Mouse (Mus musculus): ENCODE measurements at regions not wholly inside any gene's neighbourhood (a gene's known extent, or its start where the extent isn't known, plus 50 kb on each side); places are given as distances from the start of the nearest gene placed in this dataset.

- DNase-seq (ENCODE audit: low spot score): no peak
Observed at GRCm38 (mm10) chr2:61221676-61222075, 258.7 kb upstream of the Rbms1 start.

GRCm38 (mm10) chr2:61221157-61221556 lies 258.2 kb upstream of the Rbms1 start:
- no peak for DNase-seq (ENCODE audit: low spot score)

GRCm38 (mm10) chr2:61213951-61214350 lies 251.0 kb upstream of the Rbms1 start:
- no peak for DNase-seq (ENCODE audit: low spot score)

GRCm38 (mm10) chr2:61201387-61201786 lies 238.4 kb upstream of the Rbms1 start:
- no peak for DNase-seq (ENCODE audit: low spot score)

GRCm38 (mm10) chr2:61193976-61194375 lies 231.0 kb upstream of the Rbms1 start:
- no peak for DNase-seq (ENCODE audit: low spot score)

GRCm38 (mm10) chr2:61182424-61182979 lies 219.5 kb upstream of the Rbms1 start:
- DNase-seq (ENCODE audit: low spot score): no peak

GRCm38 (mm10) chr2:61177801-61178200 lies 214.8 kb upstream of the Rbms1 start:
- DNase-seq (ENCODE audit: low spot score): no peak

GRCm38 (mm10) chr2:61176807-61177206 lies 213.8 kb upstream of the Rbms1 start:
- no peak for DNase-seq (ENCODE audit: low spot score)

- no peak for DNase-seq (ENCODE audit: low spot score)
Observed at GRCm38 (mm10) chr2:61173581-61173980, 210.6 kb upstream of the Rbms1 start.

GRCm38 (mm10) chr2:61161336-61161735 lies 198.3 kb upstream of the Rbms1 start:
- no peak for DNase-seq (ENCODE audit: low spot score)

- no peak for DNase-seq (ENCODE audit: low spot score)
Observed at GRCm38 (mm10) chr2:61159761-61160160, 196.8 kb upstream of the Rbms1 start.

- DNase-seq (ENCODE audit: low spot score): peak; percentile 32
Observed at GRCm38 (mm10) chr2:61138998-61139631, 176.1 kb upstream of the Rbms1 start.

- no peak for DNase-seq (ENCODE audit: low spot score)
Observed at GRCm38 (mm10) chr2:61138625-61138997, 175.6 kb upstream of the Rbms1 start.

GRCm38 (mm10) chr2:61137378-61137777 lies 174.4 kb upstream of the Rbms1 start:
- DNase-seq (ENCODE audit: low spot score): no peak

- no peak for DNase-seq (ENCODE audit: low spot score)
Observed at GRCm38 (mm10) chr2:61136926-61137325, 173.9 kb upstream of the Rbms1 start.

- no peak for DNase-seq (ENCODE audit: low spot score)
Observed at GRCm38 (mm10) chr2:61123046-61123806, 160.2 kb upstream of the Rbms1 start.

GRCm38 (mm10) chr2:61121281-61121680 lies 158.3 kb upstream of the Rbms1 start:
- DNase-seq (ENCODE audit: low spot score): no peak

GRCm38 (mm10) chr2:61114620-61115019 lies 151.6 kb upstream of the Rbms1 start:
- no peak for DNase-seq (ENCODE audit: low spot score)

- DNase-seq (ENCODE audit: low spot score): no peak
Observed at GRCm38 (mm10) chr2:61113916-61114315, 150.9 kb upstream of the Rbms1 start.

GRCm38 (mm10) chr2:61110591-61110990 lies 147.6 kb upstream of the Rbms1 start:
- no peak for DNase-seq (ENCODE audit: low spot score)

GRCm38 (mm10) chr2:61109564-61109963 lies 146.6 kb upstream of the Rbms1 start:
- no peak for DNase-seq (ENCODE audit: low spot score)

- DNase-seq (ENCODE audit: low spot score): no peak
Observed at GRCm38 (mm10) chr2:61105169-61105568, 142.2 kb upstream of the Rbms1 start.

GRCm38 (mm10) chr2:61100854-61101253 lies 137.9 kb upstream of the Rbms1 start:
- DNase-seq (ENCODE audit: low spot score): no peak

All from urinary bladder, adult 2 months (tissue).